Mouse (Mus musculus) bone marrow macrophage, adult 2 months (primary cell): ENCODE measurements at regions not wholly inside any gene's neighbourhood (a gene's known extent, or its start where the extent isn't known, plus 50 kb on each side); places are given as distances from the start of the nearest gene placed in this dataset.

Source experiments
- CTCF ChIP-seq: IDR thresholded peaks from 2 replicates; pipeline ENCODE4 v1.5.1; 2012; ENCODE audit warnings: low read depth, mild to moderate bottlenecking, low read length, moderate library complexity
- POLR2A ChIP-seq: IDR thresholded peaks from 2 replicates; pipeline ENCODE4 v1.6.1; 2012; ENCODE audit warnings: mild to moderate bottlenecking, low read depth, low read length, borderline replicate concordance

DNA sequence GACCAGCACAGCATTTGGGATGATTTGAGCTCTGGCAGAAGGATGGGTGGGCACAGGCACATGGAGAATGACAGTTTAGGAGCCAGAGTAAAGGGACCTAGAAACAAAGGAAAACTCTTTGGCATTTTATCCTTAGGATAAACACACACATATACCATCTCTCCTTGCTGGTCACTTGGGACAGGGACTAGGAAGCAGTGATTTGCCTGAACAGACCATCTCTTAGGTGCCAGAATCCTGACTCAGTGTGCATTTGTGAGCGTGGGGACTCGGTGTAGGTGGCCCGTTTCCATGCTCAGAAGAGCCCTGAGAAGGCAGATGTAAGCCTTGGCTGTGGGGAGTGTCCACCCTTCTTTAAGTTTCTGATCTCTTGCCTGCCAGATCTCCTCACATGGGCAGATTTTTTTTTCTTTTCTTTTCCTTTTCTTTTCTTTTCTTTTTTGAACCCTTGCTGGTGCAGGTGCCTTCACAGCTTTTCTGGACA is 179.0 kb upstream of the Tenm4 start:
- TF ChIP-seq CTCF (no peak), POLR2A (no peak)
